Mouse (Mus musculus): Measurements from ENCODE around the gene Slc16a2. TPM values are rescaled to one million over a fixed set of nuclear protein-coding genes. Genes with fewer than 3 reads are reported as not detected.
"Not testable (repeated sequence)": the region's sequence is repeated elsewhere in the genome, so short reads cannot be mapped to it uniquely, and the experiment has no call there.

Slc16a2 gene
- total and polyA plus RNA-seq, 3 experiments = 0.05 TPM; not detected in 2

DNA sequence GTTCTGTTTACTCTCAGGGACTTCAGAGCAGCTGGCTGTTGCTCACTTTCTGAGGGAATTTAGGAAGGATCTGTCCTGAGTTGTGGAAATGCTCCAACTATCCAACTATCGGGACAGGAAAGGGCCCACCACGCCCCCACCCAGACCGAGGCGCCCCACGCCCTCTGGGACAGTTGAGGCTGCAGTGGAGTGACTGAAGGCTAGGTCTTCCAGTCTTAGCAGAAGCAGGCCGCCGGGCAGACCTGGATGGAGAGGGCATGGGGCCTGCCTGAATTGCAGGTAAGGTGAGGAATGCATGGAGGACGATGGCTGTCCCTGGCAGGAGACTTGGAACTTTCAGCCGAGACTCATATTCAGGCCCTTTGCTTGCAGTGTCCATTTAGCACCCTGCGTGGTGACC lies 127.4 kb downstream of the Slc16a2 start:
- H3K36me3 ChIP-seq (replicated peaks) = no peaks in the 10 kb centered on the region
- no peaks in the 10 kb centered on the region for H3K9me3 ChIP-seq (replicated peaks)
- no peaks in the 10 kb centered on the region for H3K4me1 ChIP-seq (ENCODE audit: insufficient read depth, low read depth, low read length)
- ATAC-seq (ENCODE audit: extremely low read depth, insufficient number of reproducible peaks, low FRiP score, poor library complexity, severe bottlenecking) = no peak
- no peaks in the 10 kb centered on the region for H3K27me3 ChIP-seq (ENCODE audit: insufficient read depth, low read length)
- H3K4me3 ChIP-seq (ENCODE audit: low read depth, low read length) = no peak overlapping the region
- TF ChIP-seq CTCF (IDR thresholded peaks at IDR 0.05; ENCODE audit: low read depth, low read length) = no peak
- no peak for DNase-seq (ENCODE audit: low spot score)

DNA sequence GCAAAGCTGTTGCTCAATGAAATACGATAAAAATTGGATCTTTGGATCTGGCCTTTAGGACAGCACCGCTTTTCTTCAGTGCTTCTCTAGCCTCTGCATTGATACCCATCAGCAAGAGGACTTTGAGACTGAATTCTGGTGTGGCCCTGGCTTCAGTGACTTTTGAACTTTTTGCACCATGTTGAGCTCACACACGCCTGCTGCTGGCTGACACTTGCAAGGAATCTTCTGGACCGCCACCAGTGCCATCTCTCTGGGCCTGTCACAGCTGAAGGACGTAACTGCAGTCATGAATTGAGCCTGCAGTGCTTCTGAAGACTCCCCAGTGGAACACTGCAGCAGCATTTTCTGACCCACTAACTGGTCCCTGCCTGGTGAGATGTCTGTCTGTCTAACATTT lies 128.9 kb downstream of the Slc16a2 start:
- no peak for TF ChIP-seq CTCF (IDR thresholded peaks at IDR 0.05; ENCODE audit: low read depth, low read length)
- no peak for TF ChIP-seq TAL1 (conservative IDR thresholded peaks at IDR 0.05; ENCODE audit: low read depth, low read length)
- TF ChIP-seq GATA1 (IDR thresholded peaks at IDR 0.05; ENCODE audit: borderline replicate concordance, low read length) = no peak
- no peak for TF ChIP-seq POLR2AphosphoS5 (IDR thresholded peaks at IDR 0.05; ENCODE audit: insufficient replicate concordance, low read depth, low read length)
- TF ChIP-seq GATA2 (IDR thresholded peaks at IDR 0.05; ENCODE audit: borderline replicate concordance, low read depth, low read length) = no peak
- DNase-seq (ENCODE audit: low spot score) = no peak
- H3K27me3 ChIP-seq (ENCODE audit: insufficient read depth, low read length) = no peaks in the 10 kb centered on the region

DNA sequence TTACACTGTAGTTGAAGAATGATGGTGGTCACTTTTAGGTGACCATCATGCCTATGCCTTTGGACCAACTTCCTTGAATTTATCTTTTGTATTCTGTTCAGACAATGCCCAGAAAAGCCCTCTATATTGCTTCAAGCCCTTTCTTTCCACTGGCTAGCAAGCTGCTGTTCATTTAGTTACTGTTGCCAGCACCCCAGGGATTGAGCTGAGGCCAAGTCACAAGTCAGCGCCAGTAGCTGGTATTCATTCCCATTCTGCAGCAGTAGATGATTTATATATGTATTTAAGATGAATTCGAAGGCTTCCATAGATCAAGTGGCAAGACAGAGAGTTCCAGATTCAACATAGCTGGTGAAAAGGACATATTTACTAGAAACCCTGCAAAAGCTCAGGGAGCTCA lies 133.2 kb downstream of the Slc16a2 start:
- ATAC-seq (ENCODE audit: extremely low read depth, insufficient number of reproducible peaks, low FRiP score, poor library complexity, severe bottlenecking) = no peak
- DNase-seq (ENCODE audit: low spot score) = no peak
- TF ChIP-seq CTCF (IDR thresholded peaks at IDR 0.05; ENCODE audit: low read depth, low read length) (no peak), GATA1 (IDR thresholded peaks at IDR 0.05; ENCODE audit: borderline replicate concordance, low read length) (no peak), POLR2AphosphoS5 (IDR thresholded peaks at IDR 0.05; ENCODE audit: insufficient replicate concordance, low read depth, low read length) (no peak), TAL1 (conservative IDR thresholded peaks at IDR 0.05; ENCODE audit: low read depth, low read length) (no peak), GATA2 (IDR thresholded peaks at IDR 0.05; ENCODE audit: borderline replicate concordance, low read depth, low read length) (no peak)
- Histone ChIP-seq H3K36me3 (replicated peaks) (no peaks in the 10 kb centered on the region), H3K27me3 (ENCODE audit: insufficient read depth, low read length) (no peaks in the 10 kb centered on the region), H3K4me1 (ENCODE audit: insufficient read depth, low read depth, low read length) (no peaks in the 10 kb centered on the region), H3K4me3 (ENCODE audit: low read depth, low read length) (no peak overlapping the region), H3K9me3 (replicated peaks) (no peaks in the 10 kb centered on the region)

More for the DNA sequence above, 128.9 kb downstream of the Slc16a2 start:
- no peak for ATAC-seq (ENCODE audit: extremely low read depth, insufficient number of reproducible peaks, low FRiP score, poor library complexity, severe bottlenecking)
- Histone ChIP-seq H3K36me3 (replicated peaks) (no peaks in the 10 kb centered on the region), H3K4me3 (ENCODE audit: low read depth, low read length) (no peak overlapping the region), H3K9me3 (replicated peaks) (no peaks in the 10 kb centered on the region), H3K4me1 (ENCODE audit: insufficient read depth, low read depth, low read length) (no peaks in the 10 kb centered on the region)

DNA sequence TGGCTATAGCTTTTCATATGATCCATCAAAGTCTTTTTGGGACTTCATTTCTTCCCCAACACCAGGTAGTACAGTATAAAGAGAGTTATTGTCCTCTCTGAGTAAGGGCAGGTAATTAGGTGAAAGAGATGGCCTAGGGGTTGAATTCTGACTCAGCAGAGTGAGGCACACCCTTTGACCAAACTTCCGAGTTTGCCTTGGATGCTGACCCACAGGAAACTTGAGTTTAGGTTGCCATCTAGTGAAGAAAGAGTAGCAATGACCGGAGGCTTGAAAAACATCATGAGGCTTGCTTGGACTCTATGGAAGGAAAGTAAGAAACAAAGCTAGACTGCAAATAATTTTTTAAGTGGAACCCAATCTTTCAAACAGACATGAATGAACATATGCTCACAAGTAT lies 147.1 kb downstream of the Slc16a2 start:
- H3K27me3 ChIP-seq (ENCODE audit: insufficient read depth, low read length) = no peaks in the 10 kb centered on the region
- TF ChIP-seq TAL1 (conservative IDR thresholded peaks at IDR 0.05; ENCODE audit: low read depth, low read length) = no peak
- TF ChIP-seq CTCF (IDR thresholded peaks at IDR 0.05; ENCODE audit: low read depth, low read length) = no peak
- no peak for TF ChIP-seq POLR2AphosphoS5 (IDR thresholded peaks at IDR 0.05; ENCODE audit: insufficient replicate concordance, low read depth, low read length)
- TF ChIP-seq GATA2 (IDR thresholded peaks at IDR 0.05; ENCODE audit: borderline replicate concordance, low read depth, low read length) = no peak
- TF ChIP-seq GATA1 (IDR thresholded peaks at IDR 0.05; ENCODE audit: borderline replicate concordance, low read length) = no peak
- H3K4me3 ChIP-seq (ENCODE audit: low read depth, low read length) = no peak overlapping the region
- DNase-seq (ENCODE audit: low spot score) (no peak), ATAC-seq (ENCODE audit: extremely low read depth, insufficient number of reproducible peaks, low FRiP score, poor library complexity, severe bottlenecking) (no peak)
- no peaks in the 10 kb centered on the region for H3K4me1 ChIP-seq (ENCODE audit: insufficient read depth, low read depth, low read length)
- no peaks in the 10 kb centered on the region for H3K36me3 ChIP-seq (replicated peaks)
- H3K9me3 ChIP-seq (replicated peaks) = no peaks in the 10 kb centered on the region

DNA sequence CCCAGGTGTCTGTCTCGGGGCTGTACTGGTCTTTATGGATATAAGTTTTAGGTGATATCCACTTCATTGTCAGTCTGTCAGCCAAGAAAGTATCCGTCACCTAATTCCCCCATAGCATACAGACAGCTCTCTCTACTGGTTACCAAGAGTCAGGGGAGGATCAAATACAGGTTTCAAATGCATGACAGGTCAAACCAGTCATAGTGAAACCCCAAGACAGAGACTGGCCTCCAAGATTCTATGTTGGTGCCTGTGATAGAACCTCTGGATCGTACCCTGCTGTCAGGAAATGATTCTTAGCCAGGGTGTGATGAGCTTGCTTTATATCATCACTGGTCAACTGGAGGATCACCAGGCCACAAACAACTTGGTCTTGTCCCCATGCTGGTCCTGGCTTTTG lies 148.0 kb downstream of the Slc16a2 start:
- H3K27me3 ChIP-seq (ENCODE audit: insufficient read depth, low read length) = no peaks in the 10 kb centered on the region
- no peak for ATAC-seq (ENCODE audit: extremely low read depth, insufficient number of reproducible peaks, low FRiP score, poor library complexity, severe bottlenecking)
- no peaks in the 10 kb centered on the region for H3K4me1 ChIP-seq (ENCODE audit: insufficient read depth, low read depth, low read length)
- no peak for TF ChIP-seq CTCF (IDR thresholded peaks at IDR 0.05; ENCODE audit: low read depth, low read length)
- no peak for TF ChIP-seq POLR2AphosphoS5 (IDR thresholded peaks at IDR 0.05; ENCODE audit: insufficient replicate concordance, low read depth, low read length)
- no peak for TF ChIP-seq TAL1 (conservative IDR thresholded peaks at IDR 0.05; ENCODE audit: low read depth, low read length)
- no peak for TF ChIP-seq GATA2 (IDR thresholded peaks at IDR 0.05; ENCODE audit: borderline replicate concordance, low read depth, low read length)
- no peak for TF ChIP-seq GATA1 (IDR thresholded peaks at IDR 0.05; ENCODE audit: borderline replicate concordance, low read length)
- no peaks in the 10 kb centered on the region for H3K36me3 ChIP-seq (replicated peaks)
- H3K4me3 ChIP-seq (ENCODE audit: low read depth, low read length) = no peak overlapping the region
- H3K9me3 ChIP-seq (replicated peaks) = no peaks in the 10 kb centered on the region
- DNase-seq (ENCODE audit: low spot score) = no peak

DNA sequence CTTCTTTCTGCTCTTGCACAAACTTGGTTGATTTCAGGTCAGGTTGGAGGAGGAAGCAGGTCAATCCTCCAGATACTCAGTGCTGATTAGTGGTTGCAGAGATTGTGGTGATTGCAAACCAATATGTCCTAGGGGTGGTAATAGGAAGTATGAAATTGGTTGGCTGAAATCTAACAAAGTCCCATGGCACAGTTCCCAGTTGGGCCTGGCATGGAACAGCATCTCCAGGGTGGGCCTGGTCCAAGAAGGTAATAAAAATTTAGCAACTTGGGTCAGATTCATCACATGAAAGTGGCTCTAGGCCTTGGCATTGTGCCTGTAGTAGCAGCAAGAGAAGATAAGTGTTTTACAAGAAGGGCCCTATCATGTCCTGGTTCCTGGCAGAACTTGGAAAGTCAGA lies 151.5 kb downstream of the Slc16a2 start:
- Histone ChIP-seq H3K27me3 (ENCODE audit: insufficient read depth, low read length) (no peaks in the 10 kb centered on the region), H3K4me1 (ENCODE audit: insufficient read depth, low read depth, low read length) (no peaks in the 10 kb centered on the region), H3K9me3 (replicated peaks) (no peaks in the 10 kb centered on the region), H3K36me3 (replicated peaks) (no peaks in the 10 kb centered on the region), H3K4me3 (ENCODE audit: low read depth, low read length) (no peak overlapping the region)
- TF ChIP-seq GATA1 (IDR thresholded peaks at IDR 0.05; ENCODE audit: borderline replicate concordance, low read length) (no peak), TAL1 (conservative IDR thresholded peaks at IDR 0.05; ENCODE audit: low read depth, low read length) (no peak), GATA2 (IDR thresholded peaks at IDR 0.05; ENCODE audit: borderline replicate concordance, low read depth, low read length) (no peak), CTCF (IDR thresholded peaks at IDR 0.05; ENCODE audit: low read depth, low read length) (no peak), POLR2AphosphoS5 (IDR thresholded peaks at IDR 0.05; ENCODE audit: insufficient replicate concordance, low read depth, low read length) (no peak)
- ATAC-seq (ENCODE audit: extremely low read depth, insufficient number of reproducible peaks, low FRiP score, poor library complexity, severe bottlenecking) (no peak), DNase-seq (ENCODE audit: low spot score) (no peak)

DNA sequence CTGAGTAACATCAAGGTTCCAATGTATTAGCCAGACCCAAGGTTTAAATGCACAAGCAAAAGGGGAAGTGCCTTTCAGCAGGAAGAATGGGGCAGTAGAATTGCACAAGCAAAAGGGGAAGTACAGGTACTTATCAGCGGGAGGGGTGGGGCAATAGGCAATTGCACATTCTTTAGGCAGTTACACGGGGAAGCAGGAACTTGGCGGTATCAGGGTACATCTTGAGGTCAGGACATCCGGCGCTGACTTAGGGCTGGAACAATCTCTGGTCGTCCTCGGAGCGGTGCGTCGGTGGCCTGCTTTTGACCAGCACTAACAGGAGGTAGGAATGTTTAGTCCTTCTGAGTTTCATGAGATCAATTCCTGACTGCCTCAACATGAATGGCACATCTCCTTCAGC lies 157.3 kb downstream of the Slc16a2 start:
- not testable (repeated sequence) for H3K27me3 ChIP-seq (ENCODE audit: insufficient read depth, low read length); H3K9me3 ChIP-seq (replicated peaks); H3K4me1 ChIP-seq (ENCODE audit: insufficient read depth, low read depth, low read length); H3K4me3 ChIP-seq (ENCODE audit: low read depth, low read length); DNase-seq (ENCODE audit: low spot score); H3K36me3 ChIP-seq (replicated peaks); ATAC-seq (ENCODE audit: extremely low read depth, insufficient number of reproducible peaks, low FRiP score, poor library complexity, severe bottlenecking)

Data from G1E (cell line).